Mouse (Mus musculus) c-Kit-positive CD71-positive TER-119-positive erythroid progenitor cells, embryonic 14.5 days (primary cell): Measurements from ENCODE around the gene Mid1.

Source experiments
- DNase-seq: peaks from one replicate; pipeline ENCODE4 v3.0.0-alpha.2; 2013; ENCODE audit warnings: low spot score

Mid1 gene

GRCm38 (mm10) chrX:169685131-169685530, at the start of gene Mid1:
Mid1 (plus strand) TSS chrX:169685199.
- DNase-seq = no peak

GRCm38 (mm10) chrX:169673056-169673455, 11.9 kb upstream of the Mid1 start:
- DNase-seq = no peak

GRCm38 (mm10) chrX:169676313-169676712, 8.7 kb upstream of the Mid1 start:
- DNase-seq = no peak

- DNase-seq = no peak
Observed at GRCm38 (mm10) chrX:169685731-169686130, 732 bp downstream of the Mid1 start.

GRCm38 (mm10) chrX:169691217-169691616, 6.2 kb downstream of the Mid1 start:
- no peak for DNase-seq

GRCm38 (mm10) chrX:169691675-169692074, 6.7 kb downstream of the Mid1 start:
- no peak for DNase-seq

GRCm38 (mm10) chrX:169692225-169692909, 7.4 kb downstream of the Mid1 start:
- no peak for DNase-seq

- DNase-seq = no peak
Observed at GRCm38 (mm10) chrX:169704016-169704602, 19.1 kb downstream of the Mid1 start.

- no peak for DNase-seq
Observed at GRCm38 (mm10) chrX:169723511-169723910, 38.5 kb downstream of the Mid1 start.

- no peak for DNase-seq
Observed at GRCm38 (mm10) chrX:169735387-169735969, 50.5 kb downstream of the Mid1 start.

GRCm38 (mm10) chrX:169758001-169758400, 73.0 kb downstream of the Mid1 start:
- no peak for DNase-seq

- DNase-seq = no peak
Observed at GRCm38 (mm10) chrX:169779535-169779934, 94.5 kb downstream of the Mid1 start, which contains the start of gene 4933400A11Rik. 4933400A11Rik (minus strand) TSS chrX:169779635.

GRCm38 (mm10) chrX:169789702-169790101, 104.7 kb downstream of the Mid1 start:
- no peak for DNase-seq

- no peak for DNase-seq
Observed at GRCm38 (mm10) chrX:169792879-169793278, 107.9 kb downstream of the Mid1 start.

- no peak for DNase-seq
Observed at GRCm38 (mm10) chrX:169794421-169794820, 109.4 kb downstream of the Mid1 start.

- DNase-seq = no peak
Observed at GRCm38 (mm10) chrX:169794831-169795311, 109.9 kb downstream of the Mid1 start.

- no peak for DNase-seq
Observed at GRCm38 (mm10) chrX:169797148-169797547, 112.1 kb downstream of the Mid1 start.

- DNase-seq = peak; percentile 1
Observed at GRCm38 (mm10) chrX:169798987-169799680, 114.1 kb downstream of the Mid1 start.

- DNase-seq = no peak
Observed at GRCm38 (mm10) chrX:169800238-169800637, 115.2 kb downstream of the Mid1 start.

- no peak for DNase-seq
Observed at GRCm38 (mm10) chrX:169805791-169806190, 120.8 kb downstream of the Mid1 start.

- DNase-seq = no peak
Observed at GRCm38 (mm10) chrX:169807744-169808143, 122.7 kb downstream of the Mid1 start.

- no peak for DNase-seq
Observed at GRCm38 (mm10) chrX:169811318-169811717, 126.3 kb downstream of the Mid1 start.

- no peak for DNase-seq
Observed at GRCm38 (mm10) chrX:169811783-169812182, 126.8 kb downstream of the Mid1 start.
